Mouse (Mus musculus) MEL (cell line): ENCODE measurements around the gene Mmp15. TPM values are rescaled to one million over a fixed set of nuclear protein-coding genes. Genes with fewer than 3 reads are reported as not detected.

Experiments
- DNase-seq: peaks from one replicate; pipeline ENCODE4 v3.0.0; 2011; ENCODE audit warnings: low read depth, low spot score
- H3K27ac ChIP-seq: 2 replicates; pipeline ENCODE4 v1.5.1; 2012; ENCODE audit warnings: low read depth, mild to moderate bottlenecking, control low read depth, low read length, moderate library complexity; ENCODE audit not compliant: control insufficient read depth
- H3K27me3 ChIP-seq, 2 experiments: fragments of 150-350 bp in 1 of 2; sonication (generic) in 1 of 2; 2 replicates each; pipeline ENCODE4 v1.6.1; 2012; ENCODE audit warnings: low read length in 2 of 2, mild to moderate bottlenecking in 2 of 2, improper control_type of control experiment in 1 of 2, moderate library complexity in 1 of 2; ENCODE audit not compliant: insufficient read depth in 2 of 2, control insufficient read depth in 1 of 2
- H3K36me3 ChIP-seq, 2 experiments: 2 replicates each; pipeline ENCODE4 v1.6.1; 2012 to 2014; ENCODE audit warnings: low read length in 2 of 2, improper control_type of control experiment in 1 of 2, inconsistent platforms in 1 of 2, mild to moderate bottlenecking in 1 of 2; ENCODE audit not compliant: insufficient read depth in 2 of 2, control insufficient read depth in 1 of 2
- H3K4me1 ChIP-seq, 2 experiments: fragments of 150-350 bp in 1 of 2; sonication (generic) in 1 of 2; 2 replicates each; pipeline ENCODE4 v1.6.1; 2012; ENCODE audit warnings: low read length in 2 of 2, improper control_type of control experiment in 1 of 2, mild to moderate bottlenecking in 1 of 2; ENCODE audit not compliant: insufficient read depth in 2 of 2, control insufficient read depth in 1 of 2
- H3K4me3 ChIP-seq, 2 experiments: fragments of 150-350 bp in 1 of 2; sonication (generic) in 1 of 2; 2 replicates each; pipeline ENCODE4 v1.5.1; 2012; ENCODE audit warnings: low read depth in 2 of 2, low read length in 2 of 2, mild to moderate bottlenecking in 2 of 2, moderate library complexity in 2 of 2, control low read depth in 1 of 2, improper control_type of control experiment in 1 of 2; ENCODE audit not compliant: control insufficient read depth in 1 of 2, insufficient read depth in 1 of 2
- H3K79me2 ChIP-seq: 2 replicates; pipeline ENCODE4 v1.6.1; 2012; ENCODE audit warnings: mild to moderate bottlenecking, low read length, moderate library complexity; ENCODE audit not compliant: control insufficient read depth, poor library complexity, insufficient read depth
- H3K9ac ChIP-seq: 2 replicates; pipeline ENCODE4 v1.6.1; 2012; ENCODE audit warnings: low read depth, mild to moderate bottlenecking, control low read depth, low read length, moderate library complexity; ENCODE audit not compliant: control insufficient read depth, poor library complexity, severe bottlenecking
- H3K9me3 ChIP-seq: fragments of 150-350 bp; sonication (generic); replicated peaks from 2 replicates; pipeline ENCODE4 v1.6.1; 2012; ENCODE audit warnings: mild to moderate bottlenecking, low read length, improper control_type of control experiment, moderate library complexity; ENCODE audit not compliant: insufficient read depth
- BHLHE40 ChIP-seq: IDR thresholded peaks from 2 replicates; pipeline ENCODE4 v1.6.1; 2012; ENCODE audit warnings: low read depth, mild to moderate bottlenecking, inconsistent platforms, low read length, improper control_type of control experiment, borderline replicate concordance
- CTCF ChIP-seq, 3 experiments: IDR thresholded peaks in 2 of 3; conservative IDR thresholded peaks in 1 of 3; 2 replicates each; pipeline ENCODE4 v1.5.1; 2011 to 2012; ENCODE audit warnings: low read length in 3 of 3, low read depth in 2 of 3, mild to moderate bottlenecking in 2 of 3, improper control_type of control experiment in 1 of 3, inconsistent platforms in 1 of 3, mixed read lengths in 1 of 3, moderate library complexity in 1 of 3; ENCODE audit not compliant: control insufficient read depth in 1 of 3, insufficient read depth in 1 of 3, poor library complexity in 1 of 3, severe bottlenecking in 1 of 3
- E2F4 ChIP-seq: IDR thresholded peaks from 2 replicates; pipeline ENCODE4 v1.6.1; 2011; ENCODE audit warnings: low read depth, low read length, improper control_type of control experiment, borderline replicate concordance
- ELF1 ChIP-seq: IDR thresholded peaks from 2 replicates; pipeline ENCODE4 v1.6.1; 2014; ENCODE audit warnings: low read depth, mild to moderate bottlenecking, inconsistent platforms, low read length, improper control_type of control experiment, moderate library complexity
- ETS1 ChIP-seq: IDR thresholded peaks from 2 replicates; pipeline ENCODE4 v1.6.1; 2012; ENCODE audit warnings: low read depth, mild to moderate bottlenecking, inconsistent platforms, low read length, improper control_type of control experiment, moderate library complexity
- GATA1 ChIP-seq: IDR thresholded peaks from 2 replicates; pipeline ENCODE4 v1.6.1; 2011; ENCODE audit warnings: low read depth, low read length, improper control_type of control experiment
- JUND ChIP-seq: IDR thresholded peaks from 2 replicates; pipeline ENCODE4 v1.6.1; 2011; ENCODE audit warnings: low read depth, mild to moderate bottlenecking, improper control_type of control experiment, low read length
- KAT2A ChIP-seq: conservative IDR thresholded peaks from 2 replicates; pipeline ENCODE4 v1.6.1; 2012; ENCODE audit warnings: low read depth, low read length, improper control_type of control experiment, inconsistent platforms
- MAFK ChIP-seq: IDR thresholded peaks from 2 replicates; pipeline ENCODE4 v1.6.1; 2011; ENCODE audit warnings: low read depth, mild to moderate bottlenecking, low read length, improper control_type of control experiment, borderline replicate concordance
- MAX ChIP-seq: IDR thresholded peaks from 2 replicates; pipeline ENCODE4 v1.6.1; 2011; ENCODE audit warnings: low read length, improper control_type of control experiment
- MEF2A ChIP-seq: IDR thresholded peaks from 2 replicates; pipeline ENCODE4 v1.6.1; 2014; ENCODE audit warnings: low read depth, mild to moderate bottlenecking, inconsistent platforms, low read length, improper control_type of control experiment; ENCODE audit not compliant: poor library complexity, insufficient replicate concordance, severe bottlenecking; ENCODE audit errors: extremely low read depth
- MXI1 ChIP-seq: IDR thresholded peaks from 2 replicates; pipeline ENCODE4 v1.6.1; 2011; ENCODE audit warnings: mild to moderate bottlenecking, low read depth, low read length, improper control_type of control experiment
- MYB ChIP-seq: IDR thresholded peaks from 2 replicates; pipeline ENCODE4 v1.6.1; 2011; ENCODE audit warnings: mild to moderate bottlenecking, low read depth, low read length, improper control_type of control experiment
- MYC ChIP-seq: IDR thresholded peaks from 2 replicates; pipeline ENCODE4 v1.6.1; 2011; ENCODE audit warnings: low read depth, mild to moderate bottlenecking, low read length, improper control_type of control experiment, moderate library complexity
- NELFE ChIP-seq: IDR thresholded peaks from 2 replicates; pipeline ENCODE4 v1.6.1; 2011; ENCODE audit warnings: low read depth, low read length, improper control_type of control experiment
- NRF1 ChIP-seq: IDR thresholded peaks from 2 replicates; pipeline ENCODE4 v1.6.1; 2014; ENCODE audit warnings: low read depth, mild to moderate bottlenecking, inconsistent platforms, low read length, improper control_type of control experiment, moderate library complexity; ENCODE audit not compliant: poor library complexity, insufficient read depth, severe bottlenecking
- POLR2A ChIP-seq, 2 experiments: IDR thresholded peaks; 2 replicates each; pipeline ENCODE4 v1.6.1; 2011 to 2012; ENCODE audit warnings: low read length in 2 of 2, mild to moderate bottlenecking in 2 of 2, control low read depth in 1 of 2, improper control_type of control experiment in 1 of 2, low read depth in 1 of 2, moderate library complexity in 1 of 2; ENCODE audit not compliant: control insufficient read depth in 1 of 2, insufficient read depth in 1 of 2, poor library complexity in 1 of 2
- POLR2AphosphoS5 ChIP-seq: IDR thresholded peaks from 2 replicates; pipeline ENCODE4 v1.6.1; 2012; ENCODE audit warnings: low read depth, borderline replicate concordance, mild to moderate bottlenecking, inconsistent platforms, low read length, moderate library complexity, mixed read lengths
- RAD21 ChIP-seq: IDR thresholded peaks from 2 replicates; pipeline ENCODE4 v1.6.1; 2011; ENCODE audit warnings: mild to moderate bottlenecking, low read depth, low read length, improper control_type of control experiment
- RCOR1 ChIP-seq: IDR thresholded peaks from 2 replicates; pipeline ENCODE4 v1.6.1; 2012; ENCODE audit warnings: low read depth, mild to moderate bottlenecking, inconsistent platforms, low read length, improper control_type of control experiment
- SMC3 ChIP-seq: IDR thresholded peaks from 2 replicates; pipeline ENCODE4 v1.6.1; 2011; ENCODE audit warnings: low read depth, low read length, improper control_type of control experiment
- TAL1 ChIP-seq: IDR thresholded peaks from 2 replicates; pipeline ENCODE4 v1.6.1; 2012; ENCODE audit warnings: mild to moderate bottlenecking, inconsistent platforms, low read length, moderate library complexity, mixed read lengths
- TCF12 ChIP-seq: IDR thresholded peaks from 2 replicates; pipeline ENCODE4 v1.6.1; 2014; ENCODE audit warnings: low read depth, mild to moderate bottlenecking, inconsistent platforms, low read length, improper control_type of control experiment, moderate library complexity
- USF1 ChIP-seq: IDR thresholded peaks from 2 replicates; pipeline ENCODE4 v1.6.1; 2014; ENCODE audit warnings: low read depth, mild to moderate bottlenecking, inconsistent platforms, low read length, improper control_type of control experiment, moderate library complexity
- ZC3H11A ChIP-seq: IDR thresholded peaks from 2 replicates; pipeline ENCODE4 v1.6.1; 2012; ENCODE audit warnings: low read depth, mild to moderate bottlenecking, inconsistent platforms, low read length, improper control_type of control experiment
- ZMIZ1 ChIP-seq: IDR thresholded peaks from 2 replicates; pipeline ENCODE4 v1.6.1; 2012; ENCODE audit warnings: low read depth, mild to moderate bottlenecking, inconsistent platforms, low read length, improper control_type of control experiment, moderate library complexity
- ZNF384 ChIP-seq: IDR thresholded peaks from 2 replicates; pipeline ENCODE4 v1.6.1; 2012; ENCODE audit warnings: low read depth, mild to moderate bottlenecking, inconsistent platforms, low read length, improper control_type of control experiment
- polyA plus RNA-seq, 2 experiments: library from polyadenylated mRNA; stranded (reverse) in 1 of 2; unstranded in 1 of 2; fragments of >175 nt in 1 of 2; fragments of >200 nt in 1 of 2; gene quantifications; 2 replicates each; pipeline versions ENCODE4 v1.2.1 to v1.2.4; 2012; ENCODE audit warnings: low replicate concordance in 2 of 2, low read depth in 1 of 2; ENCODE audit not compliant: insufficient read length in 2 of 2, insufficient read depth in 1 of 2, missing spikeins in 1 of 2
- total RNA-seq: library from RNA; depleted of rRNA; stranded (reverse); fragments of 300-350 nt; gene quantifications from 2 replicates; pipeline ENCODE4 v1.2.3, GENCODE M21; 2012

Gene Mmp15
- total and polyA plus RNA-seq, 3 experiments, result 0.01 TPM; not detected in 2

- H3K4me3 ChIP-seq, result no peak overlapping the region
- peaks cover 0 to 1% of the 10 kb centered on the region in 2 experiments; a peak in 1 of 4 replicates for H3K27me3 ChIP-seq
- DNase-seq, result no peak
- no peak for TF ChIP-seq GATA1
- TF ChIP-seq MYB, result no peak
- no peak for TF ChIP-seq MAFK
- TF ChIP-seq RCOR1, result no peak
- TF ChIP-seq POLR2AphosphoS5, result no peak
- TF ChIP-seq SMC3, result no peak
- no peak for TF ChIP-seq NELFE
- no peak for TF ChIP-seq KAT2A
- no peak for TF ChIP-seq RAD21
- no peak for TF ChIP-seq MEF2A
- no peak for TF ChIP-seq POLR2A (IDR thresholded peaks at IDR 0.05; ENCODE audit: control insufficient read depth in 1 of 2, insufficient read depth in 1 of 2, low read depth in 1 of 2, low read length in 2 of 2, poor library complexity in 1 of 2)
- TF ChIP-seq MXI1, result no peak
- TF ChIP-seq ETS1, result no peak
- no peak for TF ChIP-seq ZC3H11A
- no peak for TF ChIP-seq BHLHE40
- TF ChIP-seq, all 39 proteins: peak for 0
- no peak overlapping the region for H3K9ac ChIP-seq
- no peaks in the 10 kb centered on the region for H3K79me2 ChIP-seq
- H3K27ac ChIP-seq, result no peak overlapping the region
- no peaks in the 10 kb centered on the region for H3K9me3 ChIP-seq
- peaks cover 0 to 10% of the 10 kb centered on the region in 2 experiments; a peak in 1 of 4 replicates for H3K4me1 ChIP-seq
- peaks cover 0 to 4% of the 10 kb centered on the region in 2 experiments; a peak in 2 of 4 replicates for H3K36me3 ChIP-seq
These were observed 49.0 kb downstream of the Mmp15 start for GRCm38 (mm10) chr8:95401091-95401490.

GRCm38 (mm10) chr8:95409518-95409917 is 57.5 kb downstream of the Mmp15 start:
- Histone ChIP-seq H3K27me3 (no peaks in the 10 kb centered on the region), H3K27ac (no peak overlapping the region), H3K79me2 (no peaks in the 10 kb centered on the region), H3K9ac (no peak overlapping the region), H3K36me3 (no peaks in the 10 kb centered on the region), H3K4me1 (no peaks in the 10 kb centered on the region), H3K9me3 (no peaks in the 10 kb centered on the region), H3K4me3 (no peak overlapping the region)
- TF ChIP-seq ELF1 (no peak), ZMIZ1 (no peak), TAL1 (no peak), MXI1 (no peak), MAX (no peak), TCF12 (no peak), SMC3 (no peak), RAD21 (no peak), MYC (no peak), JUND (no peak), POLR2A (IDR thresholded peaks at IDR 0.05; ENCODE audit: control insufficient read depth in 1 of 2, insufficient read depth in 1 of 2, low read depth in 1 of 2, low read length in 2 of 2, poor library complexity in 1 of 2) (no peak), ZNF384 (no peak), NRF1 (no peak), CTCF (IDR thresholded peaks at IDR 0.05 in 2 of 3, conservative IDR thresholded peaks at IDR 0.05 in 1 of 3; ENCODE audit: control insufficient read depth in 1 of 3, insufficient read depth in 1 of 3, low read depth in 2 of 3, low read length in 3 of 3, poor library complexity in 1 of 3, severe bottlenecking in 1 of 3) (no peak), POLR2AphosphoS5 (no peak), ZC3H11A (no peak), KAT2A (no peak), USF1 (no peak), E2F4 (no peak), BHLHE40 (no peak)
- no peak for DNase-seq
